Mouse (Mus musculus) CD4-positive, CD25-positive, alpha-beta regulatory T cell, adult 2 months (primary cell): Measurements from ENCODE around the gene Cck.
A peak's percentile ranks its signal among the peaks of the same experiment; 100 is the strongest.

Experiments
- DNase-seq: peaks from one replicate; pipeline ENCODE4 v3.0.0-alpha.2; 2012; ENCODE audit warnings: low read depth, low spot score

The Cck gene

GRCm38 (mm10) chr9:121460527-121460926, 35.0 kb downstream of the Cck start:
- no peak for DNase-seq

- no peak for DNase-seq
These were observed 35.5 kb downstream of the Cck start for GRCm38 (mm10) chr9:121459950-121460349.

GRCm38 (mm10) chr9:121458466-121458865, 37.0 kb downstream of the Cck start:
- DNase-seq = peak; percentile 78

GRCm38 (mm10) chr9:121456739-121457515, 38.6 kb downstream of the Cck start:
- no peak for DNase-seq

GRCm38 (mm10) chr9:121454891-121455290, 40.6 kb downstream of the Cck start:
- peak; percentile 82 for DNase-seq

GRCm38 (mm10) chr9:121452342-121452942, 43.1 kb downstream of the Cck start:
- peak; percentile 14 for DNase-seq

- DNase-seq = no peak
These were observed 49.1 kb downstream of the Cck start for GRCm38 (mm10) chr9:121446431-121446831.

GRCm38 (mm10) chr9:121445364-121445763, 50.1 kb downstream of the Cck start:
- peak; percentile 57 for DNase-seq

- DNase-seq = no peak
These were observed 51.2 kb downstream of the Cck start for GRCm38 (mm10) chr9:121444367-121444707.

- no peak for DNase-seq
These were observed 51.7 kb downstream of the Cck start for GRCm38 (mm10) chr9:121443696-121444366.

GRCm38 (mm10) chr9:121442145-121442544, 53.3 kb downstream of the Cck start:
- no peak for DNase-seq
